Mouse (Mus musculus) cerebellum, adult 2 months (tissue): ENCODE data around the gene Hip1.

Source experiments
- CTCF ChIP-seq: fragments of 200-500 bp; IDR thresholded peaks from 2 replicates; pipeline ENCODE4 v1.5.1; 2011; ENCODE audit warnings: low read depth, mild to moderate bottlenecking, control low read depth, low read length, moderate library complexity, borderline replicate concordance; ENCODE audit not compliant: insufficient read depth
- POLR2A ChIP-seq: fragments of 200-500 bp; IDR thresholded peaks from 2 replicates; pipeline ENCODE4 v1.6.1; 2011; ENCODE audit warnings: low read length, control low read depth, borderline replicate concordance; ENCODE audit not compliant: insufficient read depth

- no peak for TF ChIP-seq POLR2A
- no peak for TF ChIP-seq CTCF
Measured at GRCm38 (mm10) chr5:135442430-135442829, 102.5 kb downstream of the Hip1 start.
